Mouse (Mus musculus) 3134 (cell line): Measurements from ENCODE around the gene Svopl.

ENCODE experiments used
- DNase-seq: peaks from one replicate; pipeline ENCODE4 v3.0.0-alpha.2; 2011; ENCODE audit warnings: low spot score; ENCODE audit not compliant: insufficient read length; ENCODE audit errors: extremely low read depth

Svopl gene

GRCm38 (mm10) chr6:38032801-38033566 is 13.8 kb downstream of the Svopl start:
- no peak for DNase-seq

- no peak for DNase-seq
Measured at GRCm38 (mm10) chr6:38031924-38032540, 14.8 kb downstream of the Svopl start.

- DNase-seq: no peak
Measured at GRCm38 (mm10) chr6:38028205-38028604, 18.6 kb downstream of the Svopl start.

- DNase-seq: no peak
Measured at GRCm38 (mm10) chr6:38027771-38028170, 19.0 kb downstream of the Svopl start.

GRCm38 (mm10) chr6:38023284-38023683 is 23.5 kb downstream of the Svopl start:
- no peak for DNase-seq

- DNase-seq: no peak
Measured at GRCm38 (mm10) chr6:38021406-38021805, 25.4 kb downstream of the Svopl start.

- no peak for DNase-seq
Measured at GRCm38 (mm10) chr6:38012829-38013228, 34.0 kb downstream of the Svopl start.

GRCm38 (mm10) chr6:38007459-38007858 is 39.3 kb downstream of the Svopl start:
- peak; percentile 43 for DNase-seq

GRCm38 (mm10) chr6:37967386-37967785 is 79.4 kb downstream of the Svopl start:
- no peak for DNase-seq

- no peak for DNase-seq
Measured at GRCm38 (mm10) chr6:37951306-37951705, 95.5 kb downstream of the Svopl start.

- DNase-seq: no peak
Measured at GRCm38 (mm10) chr6:37936498-37936897, 110.3 kb downstream of the Svopl start.
